Mouse (Mus musculus) forebrain, embryonic 11.5 days (tissue): ENCODE data around the gene Btd. TPM values are rescaled to one million over a fixed set of nuclear protein-coding genes. Genes with fewer than 3 reads are reported as not detected.

Experiments used
- ATAC-seq: fragments of 200-750 bp; cut with Nextera tagmentation; replicated peaks from 2 replicates; pipeline ENCODE4 v1.8.0; 2017; ENCODE audit warnings: moderate TSS enrichment; ENCODE audit not compliant: low FRiP score
- DNase-seq: peaks from one replicate; pipeline ENCODE4 v3.0.0-alpha.2; 2017; ENCODE audit warnings: low spot score
- H3K27ac ChIP-seq: fragments of 300-500 bp; sonication (generic); 2 replicates; pipeline ENCODE4 v1.5.1; 2014; ENCODE audit warnings: low read depth, low read length
- H3K27me3 ChIP-seq: fragments of 300-500 bp; sonication (generic); 2 replicates; pipeline ENCODE4 v1.6.1; 2014; ENCODE audit warnings: mild to moderate bottlenecking, low read length, mixed read lengths; ENCODE audit not compliant: control insufficient read depth, insufficient read depth
- H3K36me3 ChIP-seq: fragments of 300-500 bp; sonication (generic); 2 replicates; pipeline ENCODE4 v1.6.1; 2014; ENCODE audit warnings: mild to moderate bottlenecking, low read length, moderate library complexity, mixed read lengths; ENCODE audit not compliant: control insufficient read depth, insufficient read depth
- H3K4me1 ChIP-seq: fragments of 300-500 bp; sonication (generic); replicated peaks from 2 replicates; pipeline ENCODE4 v1.6.1; 2014; ENCODE audit warnings: low read length, mixed read lengths; ENCODE audit not compliant: control insufficient read depth, insufficient read depth
- H3K4me2 ChIP-seq: fragments of 300-500 bp; sonication (generic); 2 replicates; pipeline ENCODE4 v1.6.1; 2014; ENCODE audit warnings: low read depth, mild to moderate bottlenecking, low read length, moderate library complexity, mixed read lengths; ENCODE audit not compliant: severe bottlenecking
- H3K4me3 ChIP-seq: fragments of 300-500 bp; sonication (generic); 2 replicates; pipeline ENCODE4 v1.5.1; 2014; ENCODE audit warnings: low read depth, low read length
- H3K9ac ChIP-seq: fragments of 300-500 bp; sonication (generic); 2 replicates; pipeline ENCODE4 v1.6.1; 2014; ENCODE audit warnings: low read length
- H3K9me3 ChIP-seq: fragments of 300-500 bp; sonication (generic); 2 replicates; pipeline ENCODE4 v1.6.1; 2016; ENCODE audit warnings: low read length, mixed read lengths; ENCODE audit not compliant: control insufficient read depth
- WGBS: fragments of 180-500 bp; shearing (Covaris S2); extraction: QIAGEN DNeasy Blood & Tissue Kit; methylation state at CpG from one replicate; pipeline ENCODE4 v1.1.7; 2014; 5-methylcytosine and 5-hydroxymethylcytosine counted together
- polyA plus RNA-seq: library from polyadenylated mRNA; unstranded; fragments of >200 nt; fragmentation: Nextera tagmentation; extraction: Ambion mirVana; gene quantifications from 2 replicates; pipeline ENCODE4 v1.2.1, GENCODE M21; 2014

Btd gene
- polyA plus RNA-seq, 1 experiment from 2014 or later: 13.4 TPM

GRCm38 (mm10) chr14:31681291-31681690, 40.5 kb downstream of the Btd start:
- Histone ChIP-seq H3K9me3 (no peaks in the 10 kb centered on the region), H3K27ac (no peak overlapping the region), H3K9ac (no peak overlapping the region), H3K4me1 (no peaks in the 10 kb centered on the region), H3K4me3 (no peak overlapping the region), H3K36me3 (no peaks in the 10 kb centered on the region), H3K4me2 (no peak overlapping the region), H3K27me3 (no peaks in the 10 kb centered on the region)
- ATAC-seq (no peak), DNase-seq (no peak)
- 90% methylated on average over 9 of the region's 9 CpGs for WGBS

DNA sequence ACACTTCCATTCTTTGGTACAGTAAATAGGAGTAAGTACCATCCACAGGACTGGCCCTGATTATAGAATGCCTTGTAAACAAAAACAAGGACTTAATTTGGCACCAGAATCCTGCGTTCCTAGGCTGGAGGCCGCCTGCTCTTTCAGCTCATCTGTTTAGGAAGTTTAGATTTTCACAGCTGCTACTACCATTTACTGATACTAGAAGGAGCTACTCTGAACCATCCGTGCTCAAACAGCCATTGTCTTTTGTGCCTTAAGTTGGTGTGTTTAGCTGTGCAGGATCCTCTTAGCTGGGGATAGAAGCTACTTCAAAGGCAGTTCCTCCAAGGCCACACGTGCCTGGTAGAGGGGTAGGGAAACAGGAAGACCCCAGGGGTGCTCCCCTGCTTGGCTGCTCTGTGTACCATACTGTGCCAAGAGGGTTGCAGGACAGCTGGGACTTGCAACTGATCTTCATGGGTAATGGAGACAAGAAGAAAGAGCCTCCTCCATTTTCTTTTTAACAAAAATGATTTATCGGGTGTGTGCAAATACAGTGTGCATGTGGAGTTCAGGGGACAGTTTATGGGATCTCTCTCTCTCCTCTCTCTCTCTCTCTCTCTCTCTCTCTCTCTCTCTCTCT, 41.2 kb downstream of the Btd start:
- H3K36me3 ChIP-seq: no peaks in the 10 kb centered on the region

DNA sequence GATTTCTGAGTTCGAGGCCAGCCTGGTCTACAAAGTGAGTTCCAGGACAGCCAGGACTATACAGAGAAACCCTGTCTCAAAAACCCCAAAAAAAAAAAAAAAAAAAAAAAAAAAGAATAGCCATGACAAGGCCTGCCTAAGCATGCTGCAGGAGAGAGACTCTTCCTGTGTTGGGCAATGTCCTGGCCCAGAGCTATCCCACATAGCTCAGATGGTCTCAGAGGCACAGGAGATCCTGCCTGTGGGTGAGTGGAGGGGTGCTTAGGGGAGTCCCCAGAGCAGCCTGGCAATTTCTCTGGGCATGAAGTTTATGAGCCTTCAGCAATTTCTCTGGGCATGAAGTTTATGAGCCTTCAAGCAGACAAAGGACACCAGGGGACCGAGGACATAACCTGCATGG, 42.8 kb downstream of the Btd start:
- no peak overlapping the region for H3K4me3 ChIP-seq
- 93% methylated on average over 1 of the region's 2 CpGs for WGBS
- H3K36me3 ChIP-seq: no peaks in the 10 kb centered on the region
- DNase-seq (no peak), ATAC-seq (no peak)
- no peak overlapping the region for H3K27ac ChIP-seq
- no peak overlapping the region for H3K4me2 ChIP-seq
- no peaks in the 10 kb centered on the region for H3K27me3 ChIP-seq
- no peak overlapping the region for H3K9ac ChIP-seq
- no peaks in the 10 kb centered on the region for H3K4me1 ChIP-seq
- no peaks in the 10 kb centered on the region for H3K9me3 ChIP-seq

More for the DNA sequence above, 41.2 kb downstream of the Btd start:
- Histone ChIP-seq H3K9ac (no peak overlapping the region), H3K9me3 (no peaks in the 10 kb centered on the region), H3K27me3 (no peaks in the 10 kb centered on the region), H3K27ac (no peak overlapping the region), H3K4me1 (no peaks in the 10 kb centered on the region), H3K4me3 (no peak overlapping the region), H3K4me2 (no peak overlapping the region)
- WGBS: 56% methylated on average over 5 of the region's 5 CpGs
- ATAC-seq (no peak), DNase-seq (no peak)

- H3K9me3 ChIP-seq: no peaks in the 10 kb centered on the region
- no peak for DNase-seq
- WGBS: 76% methylated on average over 7 of the region's 7 CpGs
- H3K4me3 ChIP-seq: no peak overlapping the region
- no peaks in the 10 kb centered on the region for H3K36me3 ChIP-seq
- H3K27ac ChIP-seq: no peak overlapping the region
- H3K4me1 ChIP-seq: no peaks in the 10 kb centered on the region
- H3K4me2 ChIP-seq: no peak overlapping the region
- ATAC-seq: no peak
- no peak overlapping the region for H3K9ac ChIP-seq
- H3K27me3 ChIP-seq: no peaks in the 10 kb centered on the region
Observed at GRCm38 (mm10) chr14:31684343-31685040, 43.7 kb downstream of the Btd start.

GRCm38 (mm10) chr14:31685680-31686079, 44.9 kb downstream of the Btd start:
- ATAC-seq (no peak), DNase-seq (no peak)
- Histone ChIP-seq H3K9me3 (no peaks in the 10 kb centered on the region), H3K27ac (no peak overlapping the region), H3K4me1 (no peaks in the 10 kb centered on the region), H3K9ac (no peak overlapping the region), H3K4me2 (no peak overlapping the region), H3K27me3 (no peaks in the 10 kb centered on the region), H3K36me3 (no peaks in the 10 kb centered on the region), H3K4me3 (no peak overlapping the region)
- 93% methylated on average over 10 of the region's 10 CpGs for WGBS

DNA sequence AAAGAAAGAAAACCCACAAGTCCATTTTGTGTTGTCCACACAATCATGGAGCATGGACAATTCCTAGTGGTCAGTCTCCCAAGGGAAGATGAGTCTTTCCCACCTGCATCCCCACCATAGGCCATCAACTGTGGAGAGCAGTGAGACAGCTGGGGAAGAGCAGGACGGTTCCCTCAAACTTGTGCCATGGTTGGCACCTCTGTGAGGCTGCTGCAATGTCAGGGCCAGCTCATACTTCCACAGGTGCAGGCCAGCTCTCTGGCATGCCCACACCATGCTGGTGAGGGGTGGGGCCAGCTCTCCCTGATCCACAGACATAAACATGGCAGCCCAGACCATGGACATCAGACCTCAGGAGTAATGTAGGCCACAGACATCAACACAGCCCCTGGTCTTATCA, 45.4 kb downstream of the Btd start:
- Histone ChIP-seq H3K4me1 (no peaks in the 10 kb centered on the region), H3K9me3 (no peaks in the 10 kb centered on the region), H3K4me3 (no peak overlapping the region), H3K9ac (no peak overlapping the region), H3K27ac (no peak overlapping the region), H3K36me3 (no peaks in the 10 kb centered on the region), H3K4me2 (no peak overlapping the region), H3K27me3 (no peaks in the 10 kb centered on the region)
- DNase-seq: no peak
- no peak for ATAC-seq
- WGBS: 91% methylated on average over 1 of the region's 1 CpGs

- H3K9me3 ChIP-seq: no peaks in the 10 kb centered on the region
- no peaks in the 10 kb centered on the region for H3K36me3 ChIP-seq
- no peak overlapping the region for H3K4me3 ChIP-seq
- H3K9ac ChIP-seq: no peak overlapping the region
- H3K4me1 ChIP-seq: no peaks in the 10 kb centered on the region
- no peak overlapping the region for H3K4me2 ChIP-seq
- ATAC-seq (no peak), DNase-seq (no peak)
- H3K27me3 ChIP-seq: no peaks in the 10 kb centered on the region
- H3K27ac ChIP-seq: no peak overlapping the region
- 85% methylated on average over 6 of the region's 6 CpGs for WGBS
Observed at GRCm38 (mm10) chr14:31692536-31692935, 51.7 kb downstream of the Btd start.

- DNase-seq: no peak
Observed at GRCm38 (mm10) chr14:31696206-31696984, 55.6 kb downstream of the Btd start.

More at GRCm38 (mm10) chr14:31696206-31696984, 55.6 kb downstream of the Btd start:
- Histone ChIP-seq H3K4me3 (no peak overlapping the region), H3K4me1 (no peaks in the 10 kb centered on the region), H3K9me3 (no peaks in the 10 kb centered on the region), H3K4me2 (no peak overlapping the region), H3K36me3 (no peaks in the 10 kb centered on the region; the same call in 1 of the 2 replicates), H3K27ac (no peak overlapping the region), H3K9ac (no peak overlapping the region), H3K27me3 (no peaks in the 10 kb centered on the region)
- 87% methylated on average over 9 of the region's 9 CpGs for WGBS
- ATAC-seq: no peak
